Mouse (Mus musculus) hindbrain, embryonic 14.5 days (tissue): ENCODE measurements around the gene Gpr155. TPM values are rescaled to one million over a fixed set of nuclear protein-coding genes. Genes with fewer than 3 reads are reported as not detected.
A peak's percentile ranks its signal among the peaks of the same experiment; 100 is the strongest.

Experiments used
- ATAC-seq: fragments of 200-750 bp; cut with Nextera tagmentation; 2 replicates; pipeline ENCODE4 v1.8.0; 2017; ENCODE audit warnings: moderate number of reproducible peaks, mild to moderate bottlenecking, moderate TSS enrichment, moderate library complexity; ENCODE audit not compliant: low FRiP score
- DNase-seq: peaks from one replicate; pipeline ENCODE4 v3.0.0-alpha.2; 2015; ENCODE audit warnings: low spot score
- H3K27ac ChIP-seq: fragments of 300-500 bp; sonication (generic); 2 replicates; pipeline ENCODE4 v1.5.1; 2014; ENCODE audit warnings: mild to moderate bottlenecking, moderate library complexity
- H3K27me3 ChIP-seq: fragments of 300-500 bp; sonication (generic); 2 replicates; pipeline ENCODE4 v1.6.1; 2014; ENCODE audit warnings: mild to moderate bottlenecking, low read length, mixed read lengths; ENCODE audit not compliant: control insufficient read depth, insufficient read depth
- H3K36me3 ChIP-seq: fragments of 300-500 bp; sonication (generic); replicated peaks from 2 replicates; pipeline ENCODE4 v1.6.1; 2014; ENCODE audit not compliant: control insufficient read depth, insufficient read depth
- H3K4me1 ChIP-seq: fragments of 300-500 bp; sonication (generic); replicated peaks from 2 replicates; pipeline ENCODE4 v1.6.1; 2014; ENCODE audit warnings: antibody characterized with exemption, low read length, mixed read lengths; ENCODE audit not compliant: control insufficient read depth, insufficient read depth
- H3K4me2 ChIP-seq: fragments of 300-500 bp; sonication (generic); replicated peaks from 2 replicates; pipeline ENCODE4 v1.6.1; 2014; ENCODE audit warnings: mild to moderate bottlenecking, moderate library complexity
- H3K4me3 ChIP-seq: fragments of 300-500 bp; sonication (generic); replicated peaks from 2 replicates; pipeline ENCODE4 v1.5.1; 2014; ENCODE audit warnings: mild to moderate bottlenecking, low read length
- H3K9ac ChIP-seq: fragments of 300-500 bp; sonication (generic); 2 replicates; pipeline ENCODE4 v1.6.1; 2014
- H3K9me3 ChIP-seq: fragments of 300-500 bp; sonication (generic); 2 replicates; pipeline ENCODE4 v1.6.1; 2016; ENCODE audit warnings: low read length; ENCODE audit not compliant: control insufficient read depth
- WGBS: fragments of 180-500 bp; shearing (Covaris S2); extraction: QIAGEN DNeasy Blood & Tissue Kit; methylation state at CpG from one replicate; pipeline ENCODE4 v1.1.7; 2014; 5-methylcytosine and 5-hydroxymethylcytosine counted together
- polyA plus RNA-seq: library from polyadenylated mRNA; unstranded; fragments of >200 nt; fragmentation: Nextera tagmentation; extraction: Ambion mirVana; gene quantifications from 2 replicates; pipeline ENCODE4 v1.2.1, GENCODE M21; 2014

Gene Gpr155
- polyA plus RNA-seq, 1 experiment from 2014 or later: 15.2 TPM

DNA sequence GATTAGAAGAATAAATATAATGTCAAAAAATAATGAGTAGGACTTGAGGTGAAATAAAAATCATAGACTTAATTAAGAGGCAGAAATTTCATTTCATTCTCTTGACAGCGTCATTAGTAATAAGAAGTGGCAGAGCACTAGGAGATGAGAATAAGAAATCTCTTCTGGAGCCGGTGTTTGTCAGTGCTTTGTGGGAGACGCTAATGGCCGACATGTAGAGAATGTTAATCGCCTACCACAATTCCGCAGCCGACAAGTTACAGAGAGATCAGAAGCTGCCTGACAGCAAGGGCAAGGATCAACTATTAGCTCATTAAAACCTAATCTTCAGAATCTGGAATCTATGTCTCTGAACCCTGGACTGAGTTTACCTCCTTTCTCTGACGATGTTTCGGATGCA is 38.6 kb downstream of the Gpr155 start:
- DNase-seq: peak; percentile 30
- Histone ChIP-seq H3K9ac (no peak overlapping the region), H3K27ac (peak overlapping the region; percentile 36; the same call in 1 of the 2 replicates), H3K9me3 (no peaks in the 10 kb centered on the region), H3K36me3 (no peaks in the 10 kb centered on the region), H3K4me1 (peaks cover 9% of the 10 kb centered on the region; the same call in 1 of the 2 replicates), H3K4me3 (no peak overlapping the region), H3K4me2 (no peak overlapping the region), H3K27me3 (no peaks in the 10 kb centered on the region)
- no peak for ATAC-seq
- 50% methylated on average over 9 of the region's 9 CpGs for WGBS

DNA sequence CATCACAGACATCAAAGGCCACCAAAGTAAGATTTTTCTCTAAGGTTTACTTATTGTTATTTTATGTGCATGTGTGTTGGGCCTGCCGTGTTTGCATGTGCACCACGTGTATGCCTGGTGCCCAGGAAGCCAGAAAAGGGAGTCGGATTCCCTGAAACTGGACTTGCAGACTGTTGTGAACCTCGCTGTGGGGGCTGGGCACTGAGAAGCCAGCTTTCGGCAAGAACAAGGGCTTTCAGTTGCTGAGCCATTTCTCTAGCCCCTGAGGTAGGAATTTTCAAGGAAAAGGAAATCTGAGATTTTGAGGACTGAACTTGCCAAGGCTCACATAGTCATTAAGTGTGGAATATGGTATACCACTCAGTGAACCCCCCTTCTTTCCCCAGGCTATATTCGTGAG is 39.2 kb downstream of the Gpr155 start:
- 0 out of 2 replicates have a peak overlapping the region, but pooled peaks have one; percentile 36 for H3K27ac ChIP-seq
- DNase-seq (no peak), ATAC-seq (no peak)
- H3K9ac ChIP-seq: no peak overlapping the region
- no peak overlapping the region for H3K4me2 ChIP-seq
- 61% methylated on average over 6 of the region's 6 CpGs for WGBS
- no peaks in the 10 kb centered on the region for H3K36me3 ChIP-seq
- H3K27me3 ChIP-seq: no peaks in the 10 kb centered on the region
- H3K4me3 ChIP-seq: no peak overlapping the region
- H3K4me1 ChIP-seq: peaks cover 9% of the 10 kb centered on the region; the same call in 1 of the 2 replicates
- no peaks in the 10 kb centered on the region for H3K9me3 ChIP-seq

DNA sequence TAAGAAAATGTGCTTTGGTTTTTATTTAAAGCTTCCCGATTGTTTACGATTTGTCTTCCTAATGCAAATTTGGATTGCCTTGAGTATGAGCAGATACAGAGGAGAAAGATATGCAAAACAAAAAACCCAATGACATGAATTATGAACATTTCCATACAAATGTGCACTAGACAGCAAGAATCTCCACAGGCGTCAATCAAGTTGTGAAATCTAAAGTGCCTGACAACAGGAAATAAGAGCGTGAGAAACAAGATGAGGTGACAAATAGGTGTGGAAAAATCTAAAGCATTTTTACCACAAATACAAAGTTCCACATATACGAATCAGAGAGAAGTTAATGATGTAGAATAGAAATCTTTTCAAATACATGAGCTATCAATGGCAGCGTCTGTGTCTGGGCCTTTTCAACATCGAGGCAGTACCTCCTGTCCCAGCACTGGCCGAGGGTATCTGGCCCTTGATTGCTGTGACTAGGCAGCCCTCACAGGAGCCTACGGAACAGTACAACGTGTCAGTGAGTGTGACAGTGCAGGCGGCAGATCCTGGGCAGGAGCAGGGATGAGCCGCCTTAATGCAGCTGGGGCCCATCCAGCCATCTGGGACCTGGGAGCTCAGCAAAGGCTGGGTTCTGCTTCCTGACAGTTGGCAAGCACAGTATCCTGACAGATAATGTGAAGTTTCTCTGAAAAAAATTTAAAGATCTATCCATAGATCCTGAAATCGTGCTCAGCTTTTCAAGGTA is 39.9 kb downstream of the Gpr155 start:
- DNase-seq (no peak), ATAC-seq (no peak)
- H3K36me3 ChIP-seq: no peaks in the 10 kb centered on the region
- H3K4me1 ChIP-seq: peaks cover 9% of the 10 kb centered on the region; the same call in 1 of the 2 replicates
- WGBS: 53% methylated on average over 13 of the region's 13 CpGs
- no peaks in the 10 kb centered on the region for H3K9me3 ChIP-seq
- 0 out of 2 replicates have a peak overlapping the region, but pooled peaks have one; percentile 36 for H3K27ac ChIP-seq
- H3K4me2 ChIP-seq: no peak overlapping the region
- H3K27me3 ChIP-seq: no peaks in the 10 kb centered on the region
- no peak overlapping the region for H3K4me3 ChIP-seq
- no peak overlapping the region for H3K9ac ChIP-seq

DNA sequence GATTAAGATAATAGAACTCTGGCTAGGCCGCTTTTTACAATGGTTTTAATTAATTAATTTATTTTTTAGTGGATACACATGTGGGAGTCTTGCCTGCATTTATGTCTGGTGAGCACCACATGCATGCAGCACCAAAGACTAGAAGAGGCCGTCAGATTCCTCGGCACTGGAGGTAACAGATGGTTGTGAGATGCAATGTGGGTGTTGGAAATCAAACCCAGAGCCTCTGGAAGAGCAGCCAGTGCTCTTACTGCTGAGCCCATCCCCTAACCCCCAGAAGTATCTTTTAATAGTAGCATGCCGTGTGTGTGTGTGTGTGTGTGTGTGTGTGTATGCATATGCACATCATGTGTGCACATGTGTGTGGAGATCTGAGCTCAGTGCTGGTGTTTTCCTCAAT is 41.2 kb downstream of the Gpr155 start:
- H3K9me3 ChIP-seq: no peaks in the 10 kb centered on the region
- H3K4me1 ChIP-seq: peaks cover 9% of the 10 kb centered on the region; the same call in 1 of the 2 replicates
- H3K4me2 ChIP-seq: no peak overlapping the region
- no peak overlapping the region for H3K4me3 ChIP-seq
- DNase-seq: no peak
- no peak overlapping the region for H3K27ac ChIP-seq
- no peak for ATAC-seq
- 88% methylated on average over 4 of the region's 4 CpGs for WGBS
- H3K36me3 ChIP-seq: no peaks in the 10 kb centered on the region
- no peak overlapping the region for H3K9ac ChIP-seq
- H3K27me3 ChIP-seq: no peaks in the 10 kb centered on the region

DNA sequence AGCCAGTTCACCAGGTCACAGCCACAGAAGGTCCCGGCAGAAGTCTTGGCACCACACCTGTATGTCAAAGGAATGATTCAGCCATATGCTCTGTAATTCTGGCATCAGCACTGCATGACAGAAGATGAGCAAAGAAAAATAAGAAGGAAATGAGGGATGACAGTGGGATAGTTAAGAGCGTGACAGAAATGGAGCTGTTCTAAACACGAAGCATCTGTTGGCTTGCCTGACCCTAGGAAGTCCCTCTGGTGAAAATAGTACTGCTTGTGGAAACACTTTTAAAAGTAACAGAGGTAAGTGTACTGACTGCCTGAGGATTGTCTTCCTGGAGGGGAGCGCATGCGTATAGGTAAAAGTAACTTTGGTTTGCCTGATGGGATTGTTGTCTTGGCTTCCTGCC is 42.7 kb downstream of the Gpr155 start:
- H3K36me3 ChIP-seq: no peaks in the 10 kb centered on the region
- no peak overlapping the region for H3K4me2 ChIP-seq
- H3K27ac ChIP-seq: no peak overlapping the region
- DNase-seq (no peak), ATAC-seq (no peak)
- no peak overlapping the region for H3K9ac ChIP-seq
- WGBS: 96% methylated on average over 5 of the region's 5 CpGs
- H3K4me3 ChIP-seq: no peak overlapping the region
- no peaks in the 10 kb centered on the region for H3K9me3 ChIP-seq
- no peaks in the 10 kb centered on the region for H3K27me3 ChIP-seq
- peaks cover 9% of the 10 kb centered on the region; the same call in 1 of the 2 replicates for H3K4me1 ChIP-seq

DNA sequence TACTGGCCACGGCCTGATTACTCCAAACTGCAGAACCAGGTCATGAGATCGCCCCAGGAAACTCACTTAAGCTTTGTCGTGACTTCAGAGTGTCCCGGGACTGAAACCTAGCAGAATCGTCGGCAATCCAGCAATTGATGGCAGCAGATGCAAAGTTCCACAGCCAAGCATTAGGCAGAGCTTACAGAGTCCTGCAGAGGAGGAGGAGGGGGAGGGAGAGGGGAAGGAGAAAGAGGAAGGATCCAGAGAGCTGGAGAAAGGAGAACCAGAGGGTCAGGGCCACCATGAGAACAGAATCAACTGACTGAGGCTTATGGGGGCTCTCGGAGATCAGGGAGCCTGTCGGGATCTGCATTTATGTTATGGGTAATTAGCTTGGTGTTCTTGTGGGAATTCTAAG is 48.0 kb downstream of the Gpr155 start:
- 82% methylated on average over 8 of the region's 8 CpGs for WGBS
- ATAC-seq: no peak
- no peak overlapping the region for H3K4me2 ChIP-seq
- no peaks in the 10 kb centered on the region for H3K9me3 ChIP-seq
- no peak overlapping the region for H3K27ac ChIP-seq
- DNase-seq: no peak
- H3K9ac ChIP-seq: no peak overlapping the region
- H3K36me3 ChIP-seq: no peaks in the 10 kb centered on the region
- H3K4me3 ChIP-seq: no peak overlapping the region
- no peaks in the 10 kb centered on the region for H3K4me1 ChIP-seq
- no peaks in the 10 kb centered on the region for H3K27me3 ChIP-seq

DNA sequence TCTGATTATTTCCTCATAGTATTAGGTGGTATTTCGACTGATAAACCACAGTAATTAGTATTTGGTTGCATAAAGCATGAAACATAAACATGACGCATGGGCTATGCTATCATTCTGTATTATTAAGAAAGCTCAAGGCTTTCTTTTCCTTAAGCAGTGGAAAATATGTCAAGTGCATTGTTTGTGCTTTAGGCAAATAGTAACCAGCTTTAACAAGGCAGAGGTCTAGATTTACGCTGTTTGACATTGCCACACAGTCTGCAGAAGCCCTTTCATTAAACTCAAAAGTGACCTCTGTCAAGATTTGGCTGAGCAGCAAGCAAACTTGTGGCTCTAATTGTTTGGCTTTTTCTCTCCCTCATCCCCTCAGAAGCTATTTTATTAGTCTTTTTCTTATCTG is 50.4 kb downstream of the Gpr155 start:
- Histone ChIP-seq H3K9me3 (no peaks in the 10 kb centered on the region), H3K4me1 (no peaks in the 10 kb centered on the region), H3K27ac (no peak overlapping the region), H3K9ac (no peak overlapping the region), H3K27me3 (no peaks in the 10 kb centered on the region), H3K4me3 (no peak overlapping the region), H3K4me2 (no peak overlapping the region), H3K36me3 (no peaks in the 10 kb centered on the region)
- 89% methylated on average over 3 of the region's 3 CpGs for WGBS
- no peak for ATAC-seq
- DNase-seq: no peak

DNA sequence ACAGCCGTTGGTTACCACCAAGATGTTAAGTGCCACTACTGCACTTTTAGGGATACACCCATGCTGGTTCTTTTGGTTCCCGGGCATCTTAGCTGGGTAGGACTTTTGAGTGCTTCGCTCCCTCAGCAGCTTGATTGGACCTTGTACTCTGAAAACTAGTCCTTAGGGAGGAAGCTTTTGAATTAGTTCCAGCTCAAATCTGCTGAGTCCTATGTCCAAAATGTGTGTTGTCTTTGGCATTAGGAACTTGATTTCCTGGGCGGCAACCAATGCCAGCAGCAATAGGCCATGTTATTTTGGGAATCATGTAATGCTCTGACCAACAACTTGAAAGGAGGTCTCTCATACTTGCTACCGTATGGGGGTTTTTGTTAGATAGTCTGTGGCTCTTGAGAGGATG is 60.5 kb downstream of the Gpr155 start:
- H3K27ac ChIP-seq: no peak overlapping the region
- ATAC-seq (no peak), DNase-seq (no peak)
- no peak overlapping the region for H3K4me2 ChIP-seq
- 80% methylated on average over 5 of the region's 5 CpGs for WGBS
- H3K4me3 ChIP-seq: no peak overlapping the region
- no peaks in the 10 kb centered on the region for H3K27me3 ChIP-seq
- H3K36me3 ChIP-seq: no peaks in the 10 kb centered on the region
- no peak overlapping the region for H3K9ac ChIP-seq
- no peaks in the 10 kb centered on the region for H3K4me1 ChIP-seq
- no peaks in the 10 kb centered on the region for H3K9me3 ChIP-seq

DNA sequence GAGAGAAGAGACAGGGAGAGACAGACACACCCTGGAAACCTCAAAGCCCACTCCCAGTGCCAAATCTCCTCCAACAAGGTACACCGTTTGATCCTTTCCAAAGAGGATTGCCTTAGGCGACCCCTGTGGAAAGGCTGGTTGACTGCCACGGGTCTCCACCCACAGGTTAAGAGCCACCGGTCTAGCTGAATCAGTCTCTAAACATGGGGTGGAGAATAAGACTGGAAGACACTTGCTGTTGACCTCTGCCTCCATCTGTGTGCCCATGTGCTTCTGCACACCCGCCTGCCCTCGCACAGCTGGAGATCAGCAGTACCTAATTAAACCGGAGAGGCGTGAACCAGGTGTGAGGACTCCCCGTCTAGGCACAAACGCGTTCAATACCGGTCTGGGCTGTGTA is 63.4 kb downstream of the Gpr155 start:
- ATAC-seq (no peak), DNase-seq (no peak)
- Histone ChIP-seq H3K27me3 (no peaks in the 10 kb centered on the region), H3K9ac (no peak overlapping the region), H3K27ac (no peak overlapping the region), H3K36me3 (peaks cover 6% of the 10 kb centered on the region; the same call in 1 of the 2 replicates), H3K4me3 (no peak overlapping the region), H3K9me3 (no peaks in the 10 kb centered on the region), H3K4me1 (no peaks in the 10 kb centered on the region), H3K4me2 (no peak overlapping the region)
- WGBS: 72% methylated on average over 12 of the region's 12 CpGs
